Mouse (Mus musculus) testis, adult 2 months (tissue): ENCODE data around the gene L3mbtl3. TPM values are rescaled to one million over a fixed set of nuclear protein-coding genes. Genes with fewer than 3 reads are reported as not detected.

Source experiments
- H3K27ac ChIP-seq: fragments of 200-500 bp; 2 replicates; pipeline ENCODE4 v1.5.1; 2012; ENCODE audit warnings: low read depth, low read length; ENCODE audit not compliant: control insufficient read depth, insufficient read depth
- H3K27me3 ChIP-seq: fragments of 200-500 bp; 2 replicates; pipeline ENCODE4 v1.6.1; 2012; ENCODE audit warnings: mild to moderate bottlenecking, low read length, moderate library complexity; ENCODE audit not compliant: control insufficient read depth, insufficient read depth
- H3K36me3 ChIP-seq: fragments of 200-500 bp; 2 replicates; pipeline ENCODE4 v1.6.1; 2012; ENCODE audit warnings: mild to moderate bottlenecking, low read length; ENCODE audit not compliant: control insufficient read depth, insufficient read depth
- H3K4me1 ChIP-seq: fragments of 200-500 bp; 2 replicates; pipeline ENCODE4 v1.6.1; 2012; ENCODE audit warnings: low read length; ENCODE audit not compliant: control insufficient read depth, insufficient read depth
- H3K4me3 ChIP-seq: fragments of 200-500 bp; 2 replicates; pipeline ENCODE4 v1.5.1; 2012; ENCODE audit warnings: low read depth, mild to moderate bottlenecking, low read length, moderate library complexity, mixed read lengths; ENCODE audit not compliant: control insufficient read depth
- CTCF ChIP-seq: fragments of 200-500 bp; IDR thresholded peaks from 2 replicates; pipeline ENCODE4 v1.5.1; 2012; ENCODE audit warnings: low read depth, mild to moderate bottlenecking, inconsistent platforms, low read length, moderate library complexity; ENCODE audit not compliant: control insufficient read depth, insufficient read depth, insufficient replicate concordance
- POLR2A ChIP-seq: fragments of 200-500 bp; IDR thresholded peaks from 2 replicates; pipeline ENCODE4 v1.6.1; 2012; ENCODE audit warnings: low read depth, mild to moderate bottlenecking, inconsistent platforms, low read length, moderate library complexity; ENCODE audit not compliant: control insufficient read depth
- polyA plus RNA-seq: library from polyadenylated mRNA; depleted of rRNA; stranded (reverse); fragments of >200 nt; gene quantifications from 2 replicates; pipeline ENCODE4 v1.2.3, GENCODE M21; 2012; rRNA removed

L3mbtl3 gene
- 0.89 and 1.4 TPM in 2 replicates for polyA plus RNA-seq

- Histone ChIP-seq H3K36me3 (no peaks in the 10 kb centered on the region), H3K27me3 (no peaks in the 10 kb centered on the region), H3K27ac (peak within 1 kb of the TSS; percentile 58; the same call in 1 of the 2 replicates), H3K4me1 (peaks cover 3% of the 10 kb centered on the region), H3K4me3 (peak within 1 kb of the TSS; percentile 89)
- TF ChIP-seq CTCF (no peak), POLR2A (no peak)
Observed at GRCm38 (mm10) chr10:26375790-26376545, at the start of gene L3mbtl3. TSS of gene L3mbtl3 (minus strand) at chr10:26375971.

GRCm38 (mm10) chr10:26421168-26421567, 45.4 kb upstream of the L3mbtl3 start:
- TF ChIP-seq CTCF (no peak), POLR2A (no peak)
- Histone ChIP-seq H3K36me3 (no peaks in the 10 kb centered on the region), H3K4me3 (no peak overlapping the region), H3K27me3 (no peaks in the 10 kb centered on the region), H3K27ac (no peak overlapping the region), H3K4me1 (no peaks in the 10 kb centered on the region)

- H3K4me3 ChIP-seq, result no peak overlapping the region
- no peaks in the 10 kb centered on the region for H3K4me1 ChIP-seq
- TF ChIP-seq POLR2A, result no peak
- no peak for TF ChIP-seq CTCF
- H3K27ac ChIP-seq, result no peak overlapping the region
- no peaks in the 10 kb centered on the region for H3K36me3 ChIP-seq
- H3K27me3 ChIP-seq, result no peaks in the 10 kb centered on the region
Observed at GRCm38 (mm10) chr10:26388656-26389055, 12.9 kb upstream of the L3mbtl3 start.

- Histone ChIP-seq H3K36me3 (no peaks in the 10 kb centered on the region), H3K27me3 (no peaks in the 10 kb centered on the region), H3K27ac (no peak overlapping the region), H3K4me3 (no peak overlapping the region), H3K4me1 (peaks cover 3% of the 10 kb centered on the region)
- TF ChIP-seq POLR2A (no peak), CTCF (no peak)
Observed at GRCm38 (mm10) chr10:26377332-26377602, 1.5 kb upstream of the L3mbtl3 start.

- Histone ChIP-seq H3K36me3 (no peaks in the 10 kb centered on the region), H3K27ac (no peak overlapping the region), H3K27me3 (no peaks in the 10 kb centered on the region), H3K4me1 (peaks cover 3% of the 10 kb centered on the region), H3K4me3 (no peak overlapping the region)
- TF ChIP-seq POLR2A, result no peak
- no peak for TF ChIP-seq CTCF
Observed at GRCm38 (mm10) chr10:26376546-26377331, 968 bp upstream of the L3mbtl3 start.

GRCm38 (mm10) chr10:26375351-26375751, 420 bp downstream of the L3mbtl3 start:
- no peaks in the 10 kb centered on the region for H3K36me3 ChIP-seq
- H3K4me3 ChIP-seq, result peak overlapping the region; percentile 57
- no peaks in the 10 kb centered on the region for H3K27me3 ChIP-seq
- peaks cover 3% of the 10 kb centered on the region for H3K4me1 ChIP-seq
- TF ChIP-seq CTCF (no peak), POLR2A (0 out of 2 replicates have a peak, but pooled peaks have one; percentile 6)
- no peak overlapping the region for H3K27ac ChIP-seq

- TF ChIP-seq CTCF (no peak), POLR2A (no peak)
- Histone ChIP-seq H3K4me3 (peak overlapping the region; percentile 89), H3K27ac (peak overlapping the region; percentile 62), H3K36me3 (no peaks in the 10 kb centered on the region), H3K4me1 (peaks cover 3% of the 10 kb centered on the region), H3K27me3 (no peaks in the 10 kb centered on the region)
Observed at GRCm38 (mm10) chr10:26374436-26375311, 1.1 kb downstream of the L3mbtl3 start.
